Mouse (Mus musculus): ENCODE results near the gene Pdk2.
"Not testable (repeated sequence)": the region's sequence is repeated elsewhere in the genome, so short reads cannot be mapped to it uniquely, and the experiment has no call there.

Gene Pdk2

GRCm38 (mm10) chr11:95026849-95027248 lies 14.3 kb downstream of the Pdk2 start:
- no peak for DNase-seq (ENCODE audit: low spot score in 2 of 2)

- DNase-seq (ENCODE audit: low spot score in 2 of 2), result no peak
Measured at GRCm38 (mm10) chr11:95026090-95026542, 15.0 kb downstream of the Pdk2 start.

GRCm38 (mm10) chr11:95025227-95026012 lies 15.7 kb downstream of the Pdk2 start:
- DNase-seq (ENCODE audit: low spot score in 2 of 2), result no peak

GRCm38 (mm10) chr11:95024439-95025184 lies 16.5 kb downstream of the Pdk2 start:
- DNase-seq (ENCODE audit: low spot score in 2 of 2), result no peak

GRCm38 (mm10) chr11:95023481-95023880 lies 17.7 kb downstream of the Pdk2 start:
- DNase-seq (ENCODE audit: low spot score in 2 of 2), result no peak

- no peak for DNase-seq (ENCODE audit: low spot score in 2 of 2)
Measured at GRCm38 (mm10) chr11:95022237-95022992, 18.7 kb downstream of the Pdk2 start.

GRCm38 (mm10) chr11:95015484-95015883 lies 25.7 kb downstream of the Pdk2 start:
- no peak for DNase-seq (ENCODE audit: low spot score in 2 of 2)

- DNase-seq (ENCODE audit: low spot score in 2 of 2), result no peak
Measured at GRCm38 (mm10) chr11:95012487-95012886, 28.7 kb downstream of the Pdk2 start.

- no peak for DNase-seq (ENCODE audit: low spot score in 2 of 2)
Measured at GRCm38 (mm10) chr11:95012075-95012474, 29.1 kb downstream of the Pdk2 start.

GRCm38 (mm10) chr11:95011416-95011815 lies 29.7 kb downstream of the Pdk2 start:
- no peak for DNase-seq (ENCODE audit: low spot score in 2 of 2)

GRCm38 (mm10) chr11:95010841-95011403 lies 30.2 kb downstream of the Pdk2 start:
- DNase-seq (ENCODE audit: low spot score in 2 of 2), result not testable (repeated sequence)

GRCm38 (mm10) chr11:95010141-95010739 lies 30.9 kb downstream of the Pdk2 start:
- DNase-seq (ENCODE audit: low spot score in 2 of 2), result no peak

GRCm38 (mm10) chr11:95009629-95010014 lies 31.5 kb downstream of the Pdk2 start, which contains the start of gene Samd14:
Gene Samd14, plus strand, starts transcription at chr11:95009879.
- no peak for DNase-seq (ENCODE audit: low spot score in 2 of 2)

GRCm38 (mm10) chr11:95008661-95009628 lies 32.2 kb downstream of the Pdk2 start:
- no peak for DNase-seq (ENCODE audit: low spot score in 2 of 2)

- DNase-seq (ENCODE audit: low spot score in 2 of 2), result no peak
Measured at GRCm38 (mm10) chr11:95007418-95007817, 33.7 kb downstream of the Pdk2 start.

GRCm38 (mm10) chr11:95006525-95007219 lies 34.5 kb downstream of the Pdk2 start:
- DNase-seq (ENCODE audit: low spot score in 2 of 2), result peak; percentile 74

GRCm38 (mm10) chr11:95006038-95006437 lies 35.1 kb downstream of the Pdk2 start:
- DNase-seq (ENCODE audit: low spot score in 2 of 2), result no peak

- DNase-seq (ENCODE audit: low spot score in 2 of 2), result no peak
Measured at GRCm38 (mm10) chr11:95004937-95005198, 36.3 kb downstream of the Pdk2 start.

- no peak for DNase-seq (ENCODE audit: low spot score in 2 of 2)
Measured at GRCm38 (mm10) chr11:95004136-95004936, 36.8 kb downstream of the Pdk2 start.

Measured in natural killer cell, adult 2 months (primary cell).